Mouse (Mus musculus) lung, embryonic 14.5 days (tissue): ENCODE measurements at regions not wholly inside any gene's neighbourhood (a gene's known extent, or its start where the extent isn't known, plus 50 kb on each side); places are given as distances from the start of the nearest gene placed in this dataset.
"Not testable (repeated sequence)": the region's sequence is repeated elsewhere in the genome, so short reads cannot be mapped to it uniquely, and the experiment has no call there.

Experiments used
- ATAC-seq: fragments of 200-750 bp; cut with Nextera tagmentation; 2 replicates; pipeline ENCODE4 v1.8.0; 2017; ENCODE audit warnings: mild to moderate bottlenecking, moderate TSS enrichment, moderate library complexity; ENCODE audit not compliant: insufficient read depth
- DNase-seq: peaks from one replicate; pipeline ENCODE4 v3.0.0-alpha.2; 2015
- H3K27ac ChIP-seq: fragments of 300-500 bp; sonication (generic); 2 replicates; pipeline ENCODE4 v1.5.1; 2014; ENCODE audit warnings: low read depth, mild to moderate bottlenecking, moderate library complexity
- H3K27me3 ChIP-seq: fragments of 300-500 bp; sonication (generic); 2 replicates; pipeline ENCODE4 v1.6.1; 2014; ENCODE audit warnings: low read length, control low read depth; ENCODE audit not compliant: insufficient read depth
- H3K36me3 ChIP-seq: fragments of 300-500 bp; sonication (generic); 2 replicates; pipeline ENCODE4 v1.6.1; 2014; ENCODE audit warnings: control low read depth; ENCODE audit not compliant: insufficient read depth
- H3K4me1 ChIP-seq: fragments of 300-500 bp; sonication (generic); 2 replicates; pipeline ENCODE4 v1.6.1; 2014; ENCODE audit warnings: antibody characterized with exemption, control low read depth; ENCODE audit not compliant: insufficient read depth
- H3K4me2 ChIP-seq: fragments of 300-500 bp; sonication (generic); 2 replicates; pipeline ENCODE4 v1.6.1; 2014; ENCODE audit warnings: mild to moderate bottlenecking
- H3K4me3 ChIP-seq: fragments of 300-500 bp; sonication (generic); 2 replicates; pipeline ENCODE4 v1.5.1; 2014; ENCODE audit warnings: low read depth, low read length
- H3K9ac ChIP-seq: fragments of 300-500 bp; sonication (generic); 2 replicates; pipeline ENCODE4 v1.6.1; 2014
- H3K9me3 ChIP-seq: fragments of 300-500 bp; sonication (generic); 2 replicates; pipeline ENCODE4 v1.6.1; 2016; ENCODE audit warnings: low read depth, low read length, control low read depth
- CTCF ChIP-seq: IDR thresholded peaks from 2 replicates; pipeline ENCODE4 v1.5.1; 2016; ENCODE audit warnings: antibody characterized with exemption, low read depth
- WGBS: fragments of 180-500 bp; shearing (Covaris S2); extraction: QIAGEN DNeasy Blood & Tissue Kit; methylation state at CpG from one replicate; pipeline ENCODE4 v1.1.7; 2014; 5-methylcytosine and 5-hydroxymethylcytosine counted together

GRCm38 (mm10) chr6:22474604-22475003 is 118.6 kb upstream of the Fam3c start:
- no peak overlapping the region for H3K27ac ChIP-seq

GRCm38 (mm10) chr6:22474011-22474410 is 118.0 kb upstream of the Fam3c start:
- WGBS: 51% methylated on average over 2 of the region's 2 CpGs
- Histone ChIP-seq H3K4me2 (no peak overlapping the region), H3K27me3 (no peaks in the 10 kb centered on the region), H3K9me3 (no peaks in the 10 kb centered on the region), H3K4me1 (no peaks in the 10 kb centered on the region), H3K36me3 (no peaks in the 10 kb centered on the region), H3K9ac (no peak overlapping the region), H3K27ac (no peak overlapping the region), H3K4me3 (no peak overlapping the region)
- no peak for ATAC-seq
- no peak for TF ChIP-seq CTCF
- no peak for DNase-seq

More at GRCm38 (mm10) chr6:22474604-22475003, 118.6 kb upstream of the Fam3c start:
- TF ChIP-seq CTCF: no peak
- Histone ChIP-seq H3K4me3 (no peak overlapping the region), H3K4me1 (no peaks in the 10 kb centered on the region), H3K36me3 (no peaks in the 10 kb centered on the region), H3K9ac (no peak overlapping the region), H3K4me2 (no peak overlapping the region), H3K9me3 (no peaks in the 10 kb centered on the region), H3K27me3 (no peaks in the 10 kb centered on the region)
- no peak for ATAC-seq
- DNase-seq: no peak
- WGBS: 62% methylated on average over 4 of the region's 4 CpGs

GRCm38 (mm10) chr6:22472400-22472799 is 116.4 kb upstream of the Fam3c start:
- not testable (repeated sequence) for H3K27ac ChIP-seq, H3K4me1 ChIP-seq, ATAC-seq, H3K9me3 ChIP-seq, H3K9ac ChIP-seq, H3K4me2 ChIP-seq, H3K4me3 ChIP-seq, DNase-seq, H3K36me3 ChIP-seq, H3K27me3 ChIP-seq
- 76% methylated on average over 5 of the region's 5 CpGs for WGBS

- Histone ChIP-seq H3K27ac (no peak overlapping the region), H3K9me3 (no peaks in the 10 kb centered on the region), H3K9ac (no peak overlapping the region), H3K4me2 (no peak overlapping the region), H3K27me3 (no peaks in the 10 kb centered on the region), H3K36me3 (no peaks in the 10 kb centered on the region), H3K4me1 (no peaks in the 10 kb centered on the region), H3K4me3 (no peak overlapping the region)
- no peak for TF ChIP-seq CTCF
- no peak for ATAC-seq
- WGBS: 56% methylated on average over 11 of the region's 11 CpGs
- DNase-seq: no peak
These were observed 111.4 kb upstream of the Fam3c start for GRCm38 (mm10) chr6:22467334-22467993.

- Histone ChIP-seq H3K9me3 (no peaks in the 10 kb centered on the region), H3K27ac (no peak overlapping the region), H3K27me3 (no peaks in the 10 kb centered on the region), H3K9ac (no peak overlapping the region), H3K4me2 (no peak overlapping the region), H3K36me3 (no peaks in the 10 kb centered on the region), H3K4me3 (no peak overlapping the region), H3K4me1 (no peaks in the 10 kb centered on the region)
- ATAC-seq: no peak
- no peak for DNase-seq
- TF ChIP-seq CTCF: no peak
- WGBS: 90% methylated on average over 1 of the region's 1 CpGs
These were observed 109.9 kb upstream of the Fam3c start for GRCm38 (mm10) chr6:22465926-22466325.

GRCm38 (mm10) chr6:22459440-22460016 is 103.5 kb upstream of the Fam3c start:
- no peak for ATAC-seq
- Histone ChIP-seq H3K9ac (no peak overlapping the region), H3K36me3 (no peaks in the 10 kb centered on the region), H3K27me3 (no peaks in the 10 kb centered on the region), H3K27ac (no peak overlapping the region), H3K4me3 (no peak overlapping the region), H3K4me1 (no peaks in the 10 kb centered on the region), H3K4me2 (no peak overlapping the region), H3K9me3 (no peaks in the 10 kb centered on the region)
- no peak for TF ChIP-seq CTCF
- no peak for DNase-seq
- 78% methylated on average over 7 of the region's 7 CpGs for whole genome bisulfite sequencing

- no peak for TF ChIP-seq CTCF
- Histone ChIP-seq H3K4me2 (no peak overlapping the region), H3K4me3 (no peak overlapping the region), H3K9ac (no peak overlapping the region), H3K9me3 (no peaks in the 10 kb centered on the region), H3K27me3 (no peaks in the 10 kb centered on the region), H3K36me3 (no peaks in the 10 kb centered on the region), H3K4me1 (no peaks in the 10 kb centered on the region), H3K27ac (no peak overlapping the region)
- ATAC-seq: no peak
- DNase-seq: no peak
- 68% methylated on average over 2 of the region's 2 CpGs for WGBS
These were observed 96.2 kb upstream of the Fam3c start for GRCm38 (mm10) chr6:22452203-22452602.

GRCm38 (mm10) chr6:22450501-22450900 is 94.5 kb upstream of the Fam3c start:
- no peaks in the 10 kb centered on the region for H3K27me3 ChIP-seq

More at GRCm38 (mm10) chr6:22450501-22450900, 94.5 kb upstream of the Fam3c start:
- Histone ChIP-seq H3K4me2 (no peak overlapping the region), H3K9ac (no peak overlapping the region), H3K4me3 (no peak overlapping the region), H3K27ac (no peak overlapping the region), H3K36me3 (no peaks in the 10 kb centered on the region), H3K9me3 (no peaks in the 10 kb centered on the region), H3K4me1 (no peaks in the 10 kb centered on the region)
- no peak for ATAC-seq
- DNase-seq: no peak
- TF ChIP-seq CTCF: no peak
